Mouse (Mus musculus) lung, postnatal 0 days (tissue): ENCODE data around the gene Itsn2.

Experiments
- CTCF ChIP-seq: IDR thresholded peaks from 2 replicates; pipeline ENCODE4 v1.5.1; 2016; ENCODE audit warnings: antibody characterized with exemption, mild to moderate bottlenecking
- EP300 ChIP-seq: IDR thresholded peaks from 2 replicates; pipeline ENCODE4 v1.6.1; 2016; ENCODE audit warnings: antibody characterized with exemption, mild to moderate bottlenecking, control low read depth

- TF ChIP-seq CTCF (peak; percentile 39), EP300 (no peak)
Measured at GRCm38 (mm10) chr12:4719762-4720754, 127.6 kb downstream of the Itsn2 start.
